Mouse (Mus musculus) heart, adult 10 weeks (tissue): ENCODE data around the gene Klhl9. TPM values are rescaled to one million over a fixed set of nuclear protein-coding genes. Genes with fewer than 3 reads are reported as not detected.

Experiments
- polyA plus RNA-seq: library from polyadenylated mRNA; stranded (reverse); fragments of 350-450 nt; fragmentation: Illumina TruSeq; extraction: RNeasy Lipid Tissue Mini Kit (QIAGEN cat#74804); gene quantifications from one replicate; pipeline ENCODE4 v1.2.3, GENCODE M21; 2014; ENCODE audit warnings: low read depth, low replicate concordance

Gene Klhl9
- 44.7 TPM for polyA plus RNA-seq

GRCm38 (mm10) chr4:88721791-88722721 lies at the start of gene Klhl9, which contains the start of gene Gm26566:
TSS of gene Klhl9 (minus strand) at chr4:88722465.
TSS of gene Gm26566 (plus strand) at chr4:88721805.

GRCm38 (mm10) chr4:88759610-88760268 lies 37.5 kb upstream of the Klhl9 start, which contains the start of gene Gm13283:
TSS of gene Gm13283 (plus strand) at chr4:88760119.

GRCm38 (mm10) chr4:88754818-88755340 lies 32.6 kb upstream of the Klhl9 start, which contains the start of gene Gm13271:
TSS of gene Gm13271 (plus strand) at chr4:88754868.

GRCm38 (mm10) chr4:88691259-88691658 lies 31.0 kb downstream of the Klhl9 start, which contains the start of gene Ifnab:
TSS of gene Ifnab (minus strand) at chr4:88691359.

GRCm38 (mm10) chr4:88683812-88684211 lies 38.5 kb downstream of the Klhl9 start, which contains the start of gene Ifna2:
TSS of gene Ifna2 (minus strand) at chr4:88683912.

GRCm38 (mm10) chr4:88676824-88677223 lies 45.4 kb downstream of the Klhl9 start, which contains the start of gene Ifna16:
TSS of gene Ifna16 (minus strand) at chr4:88676924.

Other genes starting within 250 kb of the Klhl9 start
- gene Ifnb1, start 199.7 kb downstream of the Klhl9 start, polyA plus RNA-seq = not detected
- gene Ifna15, start 164.2 kb downstream of the Klhl9 start, polyA plus RNA-seq = not detected
- not detected for gene Ifna14, start 150.7 kb downstream of the Klhl9 start, polyA plus RNA-seq
- gene Ifna9, start 130.1 kb downstream of the Klhl9 start, polyA plus RNA-seq = not detected
- gene Ifna12, start 119.1 kb downstream of the Klhl9 start, polyA plus RNA-seq = not detected
- gene C87499, start 88.1 kb downstream of the Klhl9 start, polyA plus RNA-seq = not detected
- not detected for gene Ifna13, start 78.0 kb downstream of the Klhl9 start, polyA plus RNA-seq
- not detected for gene Ifna16, start 45.5 kb downstream of the Klhl9 start, polyA plus RNA-seq
- gene Ifna2, start 38.6 kb downstream of the Klhl9 start, polyA plus RNA-seq = not detected
- gene Ifnab, start 31.1 kb downstream of the Klhl9 start, polyA plus RNA-seq = not detected
- gene Gm26566, start 660 bp downstream of the Klhl9 start, polyA plus RNA-seq = not detected
- not detected for gene Gm13271, start 32.4 kb upstream of the Klhl9 start, polyA plus RNA-seq
- gene Gm13283, start 37.7 kb upstream of the Klhl9 start, polyA plus RNA-seq = not detected
- gene Gm13290, start 51.4 kb upstream of the Klhl9 start, polyA plus RNA-seq = not detected
- not detected for gene Gm13289, start 54.5 kb upstream of the Klhl9 start, polyA plus RNA-seq
- not detected for gene Gm13272, start 57.4 kb upstream of the Klhl9 start, polyA plus RNA-seq
- not detected for gene Ifnz, start 59.7 kb upstream of the Klhl9 start, polyA plus RNA-seq
- not detected for gene Gm13276, start 63.2 kb upstream of the Klhl9 start, polyA plus RNA-seq
- gene Gm13277, start 66.2 kb upstream of the Klhl9 start, polyA plus RNA-seq = not detected
- not detected for gene Gm13278, start 69.1 kb upstream of the Klhl9 start, polyA plus RNA-seq
- gene Gm13275, start 72.0 kb upstream of the Klhl9 start, polyA plus RNA-seq = not detected
- gene Gm13279, start 74.9 kb upstream of the Klhl9 start, polyA plus RNA-seq = not detected
- gene Gm13285, start 77.2 kb upstream of the Klhl9 start, polyA plus RNA-seq = not detected
- not detected for gene Gm13287, start 80.8 kb upstream of the Klhl9 start, polyA plus RNA-seq
- gene Gm13288, start 83.1 kb upstream of the Klhl9 start, polyA plus RNA-seq = not detected
- gene Ifna7, start 93.8 kb upstream of the Klhl9 start, polyA plus RNA-seq = not detected
- gene Ifna11, start 97.5 kb upstream of the Klhl9 start, polyA plus RNA-seq = not detected
- gene Ifna6, start 105.0 kb upstream of the Klhl9 start, polyA plus RNA-seq = not detected
- not detected for gene Ifna5, start 113.1 kb upstream of the Klhl9 start, polyA plus RNA-seq
- gene Ifna4, start 119.4 kb upstream of the Klhl9 start, polyA plus RNA-seq = not detected
- not detected for gene Ifna1, start 127.6 kb upstream of the Klhl9 start, polyA plus RNA-seq
- gene Ifne, start 157.7 kb upstream of the Klhl9 start, polyA plus RNA-seq = not detected